Mouse (Mus musculus) ES-Bruce4 (cell line): Measurements from ENCODE around the gene Ccdc134.

Source experiments
- CTCF ChIP-seq: IDR thresholded peaks from one replicate; pipeline ENCODE4 v1.8.1; 2011; ENCODE audit warnings: low read depth, low read length
- POLR2A ChIP-seq: IDR thresholded peaks from one replicate; pipeline ENCODE4 v1.8.1; 2011; ENCODE audit warnings: low read length; ENCODE audit not compliant: insufficient read depth

DNA sequence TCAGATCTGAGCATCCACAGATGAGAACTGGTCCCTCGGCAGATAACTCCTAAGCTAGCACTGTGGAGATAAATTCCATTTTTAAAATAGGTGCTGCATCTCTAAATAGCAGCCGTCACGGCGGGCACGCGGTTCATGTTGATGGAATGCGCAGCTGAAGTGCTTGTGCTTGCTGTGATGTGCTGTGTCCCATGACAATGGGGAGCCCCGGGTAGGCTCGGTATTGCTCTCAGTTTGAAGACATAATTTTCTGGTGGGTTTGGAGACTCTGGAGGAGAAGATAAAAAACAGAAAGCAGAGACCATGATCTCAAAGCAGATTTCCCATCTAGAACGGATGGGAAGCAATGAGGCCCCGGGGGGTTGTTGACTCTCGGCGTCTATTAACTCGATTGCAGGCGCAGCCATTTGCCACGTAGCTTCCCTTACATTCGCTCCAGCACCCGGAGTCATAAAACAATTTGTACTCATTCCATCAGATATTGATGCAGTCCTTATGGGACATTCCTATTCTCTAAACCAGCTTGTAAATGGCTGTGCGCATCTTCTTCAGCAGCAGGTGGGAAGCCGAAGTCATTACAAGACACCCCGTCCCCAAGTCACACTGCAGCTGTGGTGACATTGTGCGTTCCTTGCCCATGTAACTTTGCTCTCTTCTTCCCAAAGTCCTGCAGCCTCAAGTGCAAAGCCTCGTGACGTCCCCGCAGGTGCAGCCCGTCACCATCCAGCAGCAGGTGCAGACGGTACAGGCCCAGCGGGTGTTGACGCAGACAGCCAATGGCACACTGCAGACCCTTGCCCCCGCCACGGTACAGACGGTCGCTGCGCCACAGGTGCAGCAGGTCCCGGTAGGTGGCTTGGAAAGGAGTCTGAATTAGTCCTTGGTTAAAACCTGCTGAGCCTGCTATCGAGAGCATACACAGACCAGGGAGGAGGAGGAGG lies 43.0 kb downstream of the Ccdc134 start:
- no peak for TF ChIP-seq POLR2A
- TF ChIP-seq CTCF: no peak
